Mouse (Mus musculus): ENCODE measurements at regions not wholly inside any gene's neighbourhood (a gene's known extent, or its start where the extent isn't known, plus 50 kb on each side); places are given as distances from the start of the nearest gene placed in this dataset.

- Histone ChIP-seq H3K4me1 (ENCODE audit: control insufficient read depth, insufficient read depth, low read length) (peaks cover 8% of the 10 kb centered on the region; the same call in 1 of the 2 replicates), H3K4me2 (ENCODE audit: low read depth, low read length) (no peak overlapping the region), H3K9ac (ENCODE audit: low read depth, low read length) (no peak overlapping the region), H3K27me3 (replicated peaks; ENCODE audit: control insufficient read depth, insufficient read depth, low read length) (no peaks in the 10 kb centered on the region), H3K36me3 (ENCODE audit: control insufficient read depth, insufficient read depth, low read length) (no peaks in the 10 kb centered on the region), H3K9me3 (ENCODE audit: control insufficient read depth, low read length) (no peaks in the 10 kb centered on the region), H3K27ac (replicated peaks; ENCODE audit: low read depth, low read length) (no peak overlapping the region), H3K4me3 (ENCODE audit: low read depth, low read length) (no peak overlapping the region)
- WGBS: 40% methylated on average over 5 of the region's 5 CpGs
- DNase-seq (ENCODE audit: low spot score) (no peak), ATAC-seq (ENCODE audit: low read depth) (no peak)
Measured at GRCm38 (mm10) chr6:100055980-100056379, 231.3 kb downstream of the Rybp start.

GRCm38 (mm10) chr6:100052955-100053795 lies 234.1 kb downstream of the Rybp start:
- no peak overlapping the region for H3K27ac ChIP-seq (replicated peaks; ENCODE audit: low read depth, low read length)
- no peak overlapping the region for H3K4me3 ChIP-seq (ENCODE audit: low read depth, low read length)
- no peaks in the 10 kb centered on the region; the same call in 1 of the 2 replicates for H3K27me3 ChIP-seq (replicated peaks; ENCODE audit: control insufficient read depth, insufficient read depth, low read length)
- no peaks in the 10 kb centered on the region for H3K4me1 ChIP-seq (ENCODE audit: control insufficient read depth, insufficient read depth, low read length)
- DNase-seq (ENCODE audit: low spot score): peak; percentile 41
- H3K4me2 ChIP-seq (ENCODE audit: low read depth, low read length): no peak overlapping the region
- H3K9ac ChIP-seq (ENCODE audit: low read depth, low read length): no peak overlapping the region
- ATAC-seq (ENCODE audit: low read depth): no peak
- WGBS: 38% methylated on average over 8 of the region's 8 CpGs
- H3K36me3 ChIP-seq (ENCODE audit: control insufficient read depth, insufficient read depth, low read length): no peaks in the 10 kb centered on the region
- H3K9me3 ChIP-seq (ENCODE audit: control insufficient read depth, low read length): no peaks in the 10 kb centered on the region

GRCm38 (mm10) chr6:100052406-100052805 lies 234.9 kb downstream of the Rybp start:
- WGBS: 84% methylated on average over 4 of the region's 4 CpGs
- H3K27ac ChIP-seq (replicated peaks; ENCODE audit: low read depth, low read length): no peak overlapping the region
- H3K4me1 ChIP-seq (ENCODE audit: control insufficient read depth, insufficient read depth, low read length): no peaks in the 10 kb centered on the region
- no peaks in the 10 kb centered on the region for H3K36me3 ChIP-seq (ENCODE audit: control insufficient read depth, insufficient read depth, low read length)
- no peaks in the 10 kb centered on the region; the same call in none of the 2 replicates for H3K27me3 ChIP-seq (replicated peaks; ENCODE audit: control insufficient read depth, insufficient read depth, low read length)
- ATAC-seq (ENCODE audit: low read depth): no peak
- H3K4me2 ChIP-seq (ENCODE audit: low read depth, low read length): no peak overlapping the region
- H3K4me3 ChIP-seq (ENCODE audit: low read depth, low read length): no peak overlapping the region
- H3K9me3 ChIP-seq (ENCODE audit: control insufficient read depth, low read length): no peaks in the 10 kb centered on the region
- no peak overlapping the region for H3K9ac ChIP-seq (ENCODE audit: low read depth, low read length)
- DNase-seq (ENCODE audit: low spot score): no peak

GRCm38 (mm10) chr6:100049036-100049435 lies 238.2 kb downstream of the Rybp start:
- Histone ChIP-seq H3K27me3 (replicated peaks; ENCODE audit: control insufficient read depth, insufficient read depth, low read length) (no peaks in the 10 kb centered on the region; the same call in none of the 2 replicates), H3K9ac (ENCODE audit: low read depth, low read length) (no peak overlapping the region), H3K4me1 (ENCODE audit: control insufficient read depth, insufficient read depth, low read length) (peaks cover 12% of the 10 kb centered on the region; the same call in 1 of the 2 replicates), H3K36me3 (ENCODE audit: control insufficient read depth, insufficient read depth, low read length) (no peaks in the 10 kb centered on the region), H3K9me3 (ENCODE audit: control insufficient read depth, low read length) (no peaks in the 10 kb centered on the region), H3K4me2 (ENCODE audit: low read depth, low read length) (no peak overlapping the region), H3K4me3 (ENCODE audit: low read depth, low read length) (no peak overlapping the region), H3K27ac (replicated peaks; ENCODE audit: low read depth, low read length) (no peak overlapping the region)
- 91% methylated on average over 3 of the region's 3 CpGs for WGBS
- no peak for DNase-seq (ENCODE audit: low spot score)
- no peak for ATAC-seq (ENCODE audit: low read depth)

GRCm38 (mm10) chr6:100046186-100046990 lies 240.9 kb downstream of the Rybp start:
- Histone ChIP-seq H3K27me3 (replicated peaks; ENCODE audit: control insufficient read depth, insufficient read depth, low read length) (no peaks in the 10 kb centered on the region; the same call in none of the 2 replicates), H3K4me3 (ENCODE audit: low read depth, low read length) (no peak overlapping the region), H3K9ac (ENCODE audit: low read depth, low read length) (no peak overlapping the region), H3K9me3 (ENCODE audit: control insufficient read depth, low read length) (no peaks in the 10 kb centered on the region), H3K4me1 (ENCODE audit: control insufficient read depth, insufficient read depth, low read length) (peaks cover 12% of the 10 kb centered on the region; the same call in 1 of the 2 replicates), H3K36me3 (ENCODE audit: control insufficient read depth, insufficient read depth, low read length) (no peaks in the 10 kb centered on the region), H3K27ac (replicated peaks; ENCODE audit: low read depth, low read length) (no peak overlapping the region), H3K4me2 (ENCODE audit: low read depth, low read length) (no peak overlapping the region)
- no peak; the same call in 1 of the 2 replicates for ATAC-seq (ENCODE audit: low read depth)
- DNase-seq (ENCODE audit: low spot score): peak; percentile 73
- WGBS: 19% methylated on average over 12 of the region's 12 CpGs

- H3K4me1 ChIP-seq (ENCODE audit: control insufficient read depth, insufficient read depth, low read length): peaks cover 12% of the 10 kb centered on the region; the same call in 1 of the 2 replicates
- no peaks in the 10 kb centered on the region; the same call in none of the 2 replicates for H3K27me3 ChIP-seq (replicated peaks; ENCODE audit: control insufficient read depth, insufficient read depth, low read length)
- H3K27ac ChIP-seq (replicated peaks; ENCODE audit: low read depth, low read length): no peak overlapping the region
- no peak overlapping the region for H3K4me2 ChIP-seq (ENCODE audit: low read depth, low read length)
- H3K9me3 ChIP-seq (ENCODE audit: control insufficient read depth, low read length): no peaks in the 10 kb centered on the region
- DNase-seq (ENCODE audit: low spot score) (no peak), ATAC-seq (ENCODE audit: low read depth) (no peak)
- no peak overlapping the region for H3K4me3 ChIP-seq (ENCODE audit: low read depth, low read length)
- H3K36me3 ChIP-seq (ENCODE audit: control insufficient read depth, insufficient read depth, low read length): no peaks in the 10 kb centered on the region
- WGBS: 67% methylated on average over 6 of the region's 6 CpGs
- H3K9ac ChIP-seq (ENCODE audit: low read depth, low read length): no peak overlapping the region
Measured at GRCm38 (mm10) chr6:100045109-100045508, 242.2 kb downstream of the Rybp start.

- ATAC-seq (ENCODE audit: low read depth) (no peak), DNase-seq (ENCODE audit: low spot score) (no peak)
- WGBS: 54% methylated on average over 5 of the region's 5 CpGs
- Histone ChIP-seq H3K27ac (replicated peaks; ENCODE audit: low read depth, low read length) (no peak overlapping the region), H3K9me3 (ENCODE audit: control insufficient read depth, low read length) (no peaks in the 10 kb centered on the region), H3K27me3 (replicated peaks; ENCODE audit: control insufficient read depth, insufficient read depth, low read length) (no peaks in the 10 kb centered on the region), H3K9ac (ENCODE audit: low read depth, low read length) (no peak overlapping the region), H3K36me3 (ENCODE audit: control insufficient read depth, insufficient read depth, low read length) (no peaks in the 10 kb centered on the region), H3K4me2 (ENCODE audit: low read depth, low read length) (no peak overlapping the region), H3K4me1 (ENCODE audit: control insufficient read depth, insufficient read depth, low read length) (peaks cover 6% of the 10 kb centered on the region; the same call in 1 of the 2 replicates), H3K4me3 (ENCODE audit: low read depth, low read length) (no peak overlapping the region)
Measured at GRCm38 (mm10) chr6:100041161-100041560, 246.1 kb downstream of the Rybp start.

- H3K4me3 ChIP-seq (ENCODE audit: low read depth, low read length): no peak overlapping the region
- no peak for ATAC-seq (ENCODE audit: low read depth)
- no peaks in the 10 kb centered on the region for H3K9me3 ChIP-seq (ENCODE audit: control insufficient read depth, low read length)
- H3K36me3 ChIP-seq (ENCODE audit: control insufficient read depth, insufficient read depth, low read length): no peaks in the 10 kb centered on the region
- DNase-seq (ENCODE audit: low spot score): no peak
- no peaks in the 10 kb centered on the region for H3K4me1 ChIP-seq (ENCODE audit: control insufficient read depth, insufficient read depth, low read length)
- no peak overlapping the region for H3K27ac ChIP-seq (replicated peaks; ENCODE audit: low read depth, low read length)
- no peaks in the 10 kb centered on the region for H3K27me3 ChIP-seq (replicated peaks; ENCODE audit: control insufficient read depth, insufficient read depth, low read length)
- 42% methylated on average over 7 of the region's 7 CpGs for WGBS
- no peak overlapping the region for H3K9ac ChIP-seq (ENCODE audit: low read depth, low read length)
- H3K4me2 ChIP-seq (ENCODE audit: low read depth, low read length): no peak overlapping the region
Measured at GRCm38 (mm10) chr6:100040459-100040984, 246.8 kb downstream of the Rybp start.
